Mouse (Mus musculus) brain, embryonic 14.5 days (tissue): ENCODE measurements around the gene Khdc3.

ENCODE experiments used
- CTCF ChIP-seq: fragments of 200-500 bp; IDR thresholded peaks from 2 replicates; pipeline ENCODE4 v1.5.1; 2012; ENCODE audit warnings: inconsistent platforms, mild to moderate bottlenecking, moderate library complexity, borderline replicate concordance; ENCODE audit not compliant: insufficient read depth, insufficient read length; ENCODE audit errors: extremely low read depth
- POLR2A ChIP-seq: fragments of 200-500 bp; IDR thresholded peaks from 2 replicates; pipeline ENCODE4 v1.6.1; 2012; ENCODE audit warnings: mild to moderate bottlenecking, inconsistent platforms, borderline replicate concordance; ENCODE audit not compliant: poor library complexity, insufficient read depth, insufficient read length, severe bottlenecking; ENCODE audit errors: extremely low read depth

DNA sequence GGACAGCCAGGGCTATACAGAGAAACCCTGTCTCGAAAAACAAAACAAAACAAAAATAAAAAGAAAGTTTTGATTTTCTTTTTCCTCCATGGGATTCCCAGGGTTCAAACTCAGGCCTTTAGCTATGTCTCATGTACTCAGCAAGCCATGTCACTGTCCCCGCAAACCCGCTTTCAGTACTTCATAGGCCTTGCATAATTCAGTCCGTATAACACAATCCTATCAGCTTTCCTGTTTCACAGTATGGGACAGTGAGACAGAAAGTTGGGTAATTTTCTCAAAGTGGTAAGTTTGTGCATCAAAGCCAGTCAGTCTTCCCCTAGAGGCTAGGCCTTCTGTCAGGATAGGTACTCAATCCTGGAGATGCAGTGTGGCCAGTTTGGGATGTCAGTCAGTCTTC is 42.4 kb upstream of the Khdc3 start:
- TF ChIP-seq CTCF (no peak), POLR2A (no peak)
